Mouse (Mus musculus): ENCODE data around the gene Nos1ap.

- TF ChIP-seq GATA1 (IDR thresholded peaks at IDR 0.05; ENCODE audit: low read length) (no peak), TAL1 (IDR thresholded peaks at IDR 0.05; ENCODE audit: low read length) (no peak)
Observed at GRCm38 (mm10) chr1:170294786-170295570, 294.7 kb downstream of the Nos1ap start.
